Mouse (Mus musculus): ENCODE data around the gene A930004D18Rik. TPM values are rescaled to one million over a fixed set of nuclear protein-coding genes. Genes with fewer than 3 reads are reported as not detected.

Gene A930004D18Rik
- total and polyA plus RNA-seq, 3 experiments, result 0.39 to 1.8 TPM; not detected in 1

- no peak for TF ChIP-seq NELFE (IDR thresholded peaks at IDR 0.05; ENCODE audit: low read depth, low read length)
- H3K27ac ChIP-seq (ENCODE audit: control insufficient read depth, low read depth, low read length), result no peak overlapping the region
Observed at GRCm38 (mm10) chr2:18012866-18013265, 24.7 kb downstream of the A930004D18Rik start.

GRCm38 (mm10) chr2:18011226-18011625 is 26.3 kb downstream of the A930004D18Rik start:
- Histone ChIP-seq H3K27ac (ENCODE audit: control insufficient read depth, low read depth, low read length) (no peak overlapping the region), H3K36me3 (ENCODE audit: control insufficient read depth in 1 of 2, insufficient read depth in 2 of 2, low read length in 2 of 2) (no peaks in the 10 kb centered on the region), H3K9ac (ENCODE audit: control insufficient read depth, low read depth, low read length, poor library complexity, severe bottlenecking) (no peak overlapping the region), H3K4me3 (ENCODE audit: control insufficient read depth in 1 of 2, insufficient read depth in 1 of 2, low read depth in 2 of 2, low read length in 2 of 2) (no peak overlapping the region), H3K79me2 (ENCODE audit: control insufficient read depth, insufficient read depth, low read length, poor library complexity) (no peaks in the 10 kb centered on the region), H3K9me3 (replicated peaks; ENCODE audit: insufficient read depth, low read length) (no peaks in the 10 kb centered on the region), H3K4me1 (ENCODE audit: control insufficient read depth in 1 of 2, insufficient read depth in 2 of 2, low read length in 2 of 2) (no peaks in the 10 kb centered on the region), H3K27me3 (ENCODE audit: control insufficient read depth in 1 of 2, insufficient read depth in 2 of 2, low read length in 2 of 2) (no peaks in the 10 kb centered on the region)
- no peak for DNase-seq (ENCODE audit: low read depth, low spot score)
- TF ChIP-seq TCF12 (IDR thresholded peaks at IDR 0.05; ENCODE audit: low read depth, low read length) (no peak), POLR2AphosphoS5 (IDR thresholded peaks at IDR 0.05; ENCODE audit: borderline replicate concordance, low read depth, low read length) (no peak), ZC3H11A (IDR thresholded peaks at IDR 0.05; ENCODE audit: low read depth, low read length) (no peak), POLR2A (IDR thresholded peaks at IDR 0.05; ENCODE audit: control insufficient read depth in 1 of 2, insufficient read depth in 1 of 2, low read depth in 1 of 2, low read length in 2 of 2, poor library complexity in 1 of 2) (no peak), JUND (IDR thresholded peaks at IDR 0.05; ENCODE audit: low read depth, low read length) (no peak), RCOR1 (IDR thresholded peaks at IDR 0.05; ENCODE audit: low read depth, low read length) (no peak), NELFE (IDR thresholded peaks at IDR 0.05; ENCODE audit: low read depth, low read length) (no peak), BHLHE40 (IDR thresholded peaks at IDR 0.05; ENCODE audit: borderline replicate concordance, low read depth, low read length) (no peak), MEF2A (IDR thresholded peaks at IDR 0.05; ENCODE audit: extremely low read depth, insufficient replicate concordance, low read depth, low read length, poor library complexity, severe bottlenecking) (no peak), ETS1 (IDR thresholded peaks at IDR 0.05; ENCODE audit: low read depth, low read length) (no peak), NRF1 (IDR thresholded peaks at IDR 0.05; ENCODE audit: insufficient read depth, low read depth, low read length, poor library complexity, severe bottlenecking) (no peak), MXI1 (IDR thresholded peaks at IDR 0.05; ENCODE audit: low read depth, low read length) (no peak), MYC (IDR thresholded peaks at IDR 0.05; ENCODE audit: low read depth, low read length) (no peak)

More at GRCm38 (mm10) chr2:18012866-18013265, 24.7 kb downstream of the A930004D18Rik start:
- H3K9me3 ChIP-seq (replicated peaks; ENCODE audit: insufficient read depth, low read length), result no peaks in the 10 kb centered on the region
- no peaks in the 10 kb centered on the region for H3K79me2 ChIP-seq (ENCODE audit: control insufficient read depth, insufficient read depth, low read length, poor library complexity)
- no peak for DNase-seq (ENCODE audit: low read depth, low spot score)
- no peaks in the 10 kb centered on the region for H3K36me3 ChIP-seq (ENCODE audit: control insufficient read depth in 1 of 2, insufficient read depth in 2 of 2, low read length in 2 of 2)
- no peaks in the 10 kb centered on the region for H3K27me3 ChIP-seq (ENCODE audit: control insufficient read depth in 1 of 2, insufficient read depth in 2 of 2, low read length in 2 of 2)
- no peaks in the 10 kb centered on the region for H3K4me1 ChIP-seq (ENCODE audit: control insufficient read depth in 1 of 2, insufficient read depth in 2 of 2, low read length in 2 of 2)
- H3K9ac ChIP-seq (ENCODE audit: control insufficient read depth, low read depth, low read length, poor library complexity, severe bottlenecking), result no peak overlapping the region
- H3K4me3 ChIP-seq (ENCODE audit: control insufficient read depth in 1 of 2, insufficient read depth in 1 of 2, low read depth in 2 of 2, low read length in 2 of 2), result no peak overlapping the region

DNA sequence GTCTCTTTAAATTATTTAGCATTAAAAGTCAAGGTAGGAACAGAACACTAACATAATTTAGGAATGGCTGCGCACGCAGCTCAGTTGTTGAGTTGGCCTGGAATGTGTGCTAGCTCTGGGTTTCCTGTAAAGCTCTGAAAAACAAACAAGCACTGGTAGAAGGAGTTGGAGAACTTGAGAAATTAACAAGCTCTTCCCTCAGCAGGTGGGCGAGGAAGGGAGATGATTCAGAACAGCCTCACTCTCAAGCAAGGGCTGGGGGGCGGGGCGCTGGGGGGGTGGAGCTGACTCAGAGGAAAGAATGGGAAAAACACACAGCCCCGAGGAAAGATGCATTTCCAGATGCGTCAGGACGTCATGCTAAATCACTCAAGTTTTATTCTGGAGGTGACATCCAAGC is 32.4 kb downstream of the A930004D18Rik start:
- TF ChIP-seq POLR2AphosphoS2 (IDR thresholded peaks at IDR 0.05; ENCODE audit: low read length) (no peak), USF1 (IDR thresholded peaks at IDR 0.05; ENCODE audit: low read depth, low read length) (no peak), MAX (IDR thresholded peaks at IDR 0.05; ENCODE audit: low read length) (no peak), NELFE (IDR thresholded peaks at IDR 0.05; ENCODE audit: low read depth, low read length) (no peak), ETS1 (IDR thresholded peaks at IDR 0.05; ENCODE audit: low read depth, low read length) (no peak), MXI1 (IDR thresholded peaks at IDR 0.05; ENCODE audit: low read depth, low read length) (no peak), ZC3H11A (IDR thresholded peaks at IDR 0.05; ENCODE audit: low read depth, low read length) (no peak), CHD2 (IDR thresholded peaks at IDR 0.05; ENCODE audit: low read length) (no peak), ZMIZ1 (IDR thresholded peaks at IDR 0.05; ENCODE audit: low read depth, low read length) (no peak), TAL1 (IDR thresholded peaks at IDR 0.05; ENCODE audit: low read length) (no peak), JUND (IDR thresholded peaks at IDR 0.05; ENCODE audit: low read depth, low read length) (no peak), ZKSCAN1 (IDR thresholded peaks at IDR 0.05; ENCODE audit: low read depth, low read length) (no peak), MAFK (IDR thresholded peaks at IDR 0.05; ENCODE audit: borderline replicate concordance, low read depth, low read length) (no peak), GATA1 (IDR thresholded peaks at IDR 0.05; ENCODE audit: low read depth, low read length) (no peak)
- Histone ChIP-seq H3K9ac (ENCODE audit: control insufficient read depth, low read depth, low read length, poor library complexity, severe bottlenecking) (no peak overlapping the region), H3K27ac (ENCODE audit: control insufficient read depth, low read depth, low read length) (no peak overlapping the region), H3K4me3 (ENCODE audit: control insufficient read depth in 1 of 2, insufficient read depth in 1 of 2, low read depth in 2 of 2, low read length in 2 of 2) (no peak overlapping the region), H3K9me3 (replicated peaks; ENCODE audit: insufficient read depth, low read length) (no peaks in the 10 kb centered on the region), H3K36me3 (ENCODE audit: control insufficient read depth in 1 of 2, insufficient read depth in 2 of 2, low read length in 2 of 2) (no peaks in the 10 kb centered on the region), H3K27me3 (ENCODE audit: control insufficient read depth in 1 of 2, insufficient read depth in 2 of 2, low read length in 2 of 2) (no peaks in the 10 kb centered on the region; a peak in 1 of 4 replicates), H3K4me1 (ENCODE audit: control insufficient read depth in 1 of 2, insufficient read depth in 2 of 2, low read length in 2 of 2) (no peaks in the 10 kb centered on the region), H3K79me2 (ENCODE audit: control insufficient read depth, insufficient read depth, low read length, poor library complexity) (no peaks in the 10 kb centered on the region)
- DNase-seq (ENCODE audit: low read depth, low spot score), result no peak
